Mouse (Mus musculus) lung, adult 2 months (tissue): Measurements from ENCODE around the gene Dclk1. TPM values are rescaled to one million over a fixed set of nuclear protein-coding genes. Genes with fewer than 3 reads are reported as not detected.

Source experiments
- DNase-seq: peaks from one replicate; pipeline ENCODE4 v3.0.0; 2022
- H3K4me1 ChIP-seq: fragments of 200-500 bp; 2 replicates; pipeline ENCODE4 v1.6.1; 2011; ENCODE audit warnings: low read length; ENCODE audit not compliant: control insufficient read depth, insufficient read depth
- H3K4me3 ChIP-seq: fragments of 200-500 bp; replicated peaks from 2 replicates; pipeline ENCODE3; 2011; ENCODE audit warnings: low read depth, mild to moderate bottlenecking, control low read depth, low read length; ENCODE audit errors: extremely low read depth
- CTCF ChIP-seq: fragments of 200-500 bp; IDR thresholded peaks from 2 replicates; pipeline ENCODE4 v1.5.1; 2011; ENCODE audit warnings: mild to moderate bottlenecking, low read length, control low read depth; ENCODE audit not compliant: insufficient read depth
- POLR2A ChIP-seq: fragments of 200-500 bp; IDR thresholded peaks from 2 replicates; pipeline ENCODE4 v1.6.1; 2011; ENCODE audit warnings: low read depth, mild to moderate bottlenecking, control low read depth, low read length, borderline replicate concordance; ENCODE audit errors: extremely low read depth
- WGBS: fragments of 180-500 bp; shearing (Covaris S2); methylation state at CpG from one replicate; pipeline ENCODE4 v1.1.7; 2018; 5-methylcytosine and 5-hydroxymethylcytosine counted together
- polyA plus RNA-seq: library from polyadenylated mRNA; depleted of rRNA; stranded (reverse); fragments of >200 nt; gene quantifications from 2 replicates; pipeline ENCODE4 v1.2.3, GENCODE M21; 2012; rRNA removed

The Dclk1 gene
- polyA plus RNA-seq, 1 experiment, result 1.9 TPM

DNA sequence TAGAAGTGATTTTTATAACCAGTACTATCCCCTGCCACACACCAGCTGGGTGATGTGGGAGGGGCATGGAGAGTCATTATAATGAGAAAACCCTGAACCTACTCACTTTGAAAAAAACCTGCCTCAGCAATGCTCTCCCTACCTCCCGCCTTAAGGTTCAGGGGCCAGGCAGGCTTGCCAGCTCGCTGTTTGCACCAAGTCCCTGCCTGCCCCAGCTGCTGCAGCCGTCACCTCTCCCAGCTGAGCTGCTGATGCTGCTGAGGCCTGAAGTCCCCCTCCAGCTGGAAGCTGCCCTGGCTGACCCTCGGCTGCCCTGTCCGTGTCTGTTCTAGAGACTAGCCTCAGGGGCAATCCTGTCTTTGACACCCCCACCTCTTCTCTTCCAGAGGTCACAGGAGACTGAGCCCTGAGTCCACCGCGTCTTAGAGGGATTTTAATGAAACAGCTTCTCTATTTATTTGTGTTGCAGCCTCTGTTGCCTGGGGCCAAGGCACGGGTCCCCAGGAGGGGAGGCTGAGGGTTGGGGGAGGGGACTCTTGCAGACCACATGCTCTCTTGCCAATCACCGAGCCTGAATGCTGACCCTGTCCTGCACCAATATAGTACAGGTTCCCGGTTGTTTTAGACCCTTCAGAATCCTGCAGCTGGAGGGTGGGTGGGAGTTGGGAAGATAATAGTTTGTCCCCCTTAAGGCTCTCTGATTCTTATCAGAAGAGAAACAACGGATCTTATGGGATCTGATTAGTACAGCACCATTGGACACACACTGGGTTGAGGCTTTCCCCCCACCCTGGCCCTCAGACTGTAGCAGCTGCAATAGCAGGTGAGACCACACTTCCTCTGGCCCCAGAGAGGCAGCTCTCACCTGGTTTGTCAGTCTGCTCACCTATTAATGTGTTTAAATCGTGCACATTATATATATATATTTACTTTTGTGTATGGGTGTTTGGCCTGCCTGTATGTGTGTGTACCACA lies 346.1 kb downstream of the Dclk1 start:
- TF ChIP-seq POLR2A (no peak), CTCF (no peak)
- Histone ChIP-seq H3K4me3 (no peak overlapping the region), H3K4me1 (no peaks in the 10 kb centered on the region)
- no peak for DNase-seq
- WGBS, result 32% methylated on average over 12 of the region's 12 CpGs

Other genes with a start within 250 kb of the Dclk1 start
- gene Ccna1, start 186.9 kb upstream of the Dclk1 start, polyA plus RNA-seq, result 1.0 and 1.3 TPM in 2 replicates
- gene Spg20, start 130.3 kb upstream of the Dclk1 start, polyA plus RNA-seq, result 13.2 and 15.4 TPM in 2 replicates
- gene Ccdc169, start 105.0 kb upstream of the Dclk1 start, polyA plus RNA-seq, result not detected in 2 replicates
- 0.05 TPM in 1 of 2 replicates, not detected in the other for gene Sohlh2, start 60.3 kb upstream of the Dclk1 start, polyA plus RNA-seq
- not detected in 2 replicates for gene Gm21954, start 229.8 kb downstream of the Dclk1 start, polyA plus RNA-seq